Mouse (Mus musculus) cerebellum, adult 9-10 months (tissue): ENCODE results near the gene Wdr4.
"Not testable (repeated sequence)": the region's sequence is repeated elsewhere in the genome, so short reads cannot be mapped to it uniquely, and the experiment has no call there.

Source experiments
- DNase-seq: peaks from one replicate; pipeline ENCODE4 v3.0.0; 2022

Wdr4 gene

DNA sequence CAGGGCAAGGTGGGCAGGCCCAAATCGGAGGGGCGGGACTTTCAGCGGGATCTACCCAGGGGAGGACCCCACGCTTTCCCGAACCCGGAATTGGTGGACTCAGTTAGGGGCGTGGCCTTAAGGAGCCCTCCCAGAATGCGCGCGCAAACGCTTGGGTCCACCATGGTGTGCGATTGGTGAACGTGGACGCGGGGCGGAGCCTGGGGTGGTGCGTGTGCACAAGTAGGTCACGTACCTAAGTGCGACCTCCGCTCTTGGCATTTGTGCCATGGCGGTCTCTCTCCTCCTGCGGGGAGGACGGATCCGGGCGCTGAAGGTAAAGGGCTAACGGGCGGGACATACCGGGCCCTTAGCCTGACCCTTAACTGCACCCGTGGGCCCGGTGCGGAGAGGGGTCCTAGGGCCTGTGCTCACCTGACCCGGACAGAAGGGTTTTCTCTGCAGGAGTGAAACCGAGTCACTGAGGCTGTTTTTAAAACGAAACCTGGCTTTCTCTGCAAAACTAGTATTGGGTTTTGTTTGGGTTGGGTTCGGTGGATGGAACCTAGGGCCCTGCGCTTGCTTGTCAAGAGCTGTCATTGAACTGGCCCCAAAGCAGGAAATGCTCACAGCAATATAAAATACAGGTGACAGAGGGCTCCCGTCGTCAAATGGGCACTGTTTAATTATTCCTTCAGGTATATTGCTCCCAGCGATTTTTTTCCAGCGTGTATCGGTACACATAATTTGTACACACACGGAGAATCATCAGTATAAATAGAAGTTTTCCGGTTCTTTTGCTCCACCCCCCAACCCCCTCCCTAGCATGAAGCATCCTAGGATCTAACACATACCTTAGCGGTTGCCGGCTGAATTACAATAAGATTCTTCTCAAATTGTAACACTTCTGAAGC, at the start of gene Wdr4, which contains the start of gene Ndufv3:
Wdr4 (minus strand) TSS at position 35 of the 893 bp plus-strand sequence.
Ndufv3 (plus strand) TSS at position 170 of the 893 bp plus-strand sequence.
- DNase-seq, result peak; percentile 99

DNA sequence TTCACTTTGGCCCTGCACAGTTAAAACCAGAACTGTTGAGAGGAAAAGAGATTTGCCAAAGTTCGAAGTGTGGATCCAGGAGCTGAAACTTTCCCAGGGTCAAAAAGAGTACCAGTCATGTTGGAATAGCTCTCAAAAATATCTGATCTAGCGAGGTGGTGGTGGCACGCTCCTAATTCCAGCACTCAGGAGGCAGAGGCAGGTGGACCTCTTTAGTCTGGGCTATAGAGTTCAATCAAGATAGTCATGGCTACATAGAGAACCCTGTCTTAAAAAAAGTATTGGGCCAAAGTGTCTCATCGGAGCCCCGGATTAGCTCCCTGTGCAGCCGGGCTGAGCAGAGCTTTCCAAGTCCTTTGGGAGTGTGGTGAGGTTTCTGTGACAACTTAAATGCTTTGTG, 46.5 kb upstream of the Wdr4 start:
- no peak for DNase-seq

DNA sequence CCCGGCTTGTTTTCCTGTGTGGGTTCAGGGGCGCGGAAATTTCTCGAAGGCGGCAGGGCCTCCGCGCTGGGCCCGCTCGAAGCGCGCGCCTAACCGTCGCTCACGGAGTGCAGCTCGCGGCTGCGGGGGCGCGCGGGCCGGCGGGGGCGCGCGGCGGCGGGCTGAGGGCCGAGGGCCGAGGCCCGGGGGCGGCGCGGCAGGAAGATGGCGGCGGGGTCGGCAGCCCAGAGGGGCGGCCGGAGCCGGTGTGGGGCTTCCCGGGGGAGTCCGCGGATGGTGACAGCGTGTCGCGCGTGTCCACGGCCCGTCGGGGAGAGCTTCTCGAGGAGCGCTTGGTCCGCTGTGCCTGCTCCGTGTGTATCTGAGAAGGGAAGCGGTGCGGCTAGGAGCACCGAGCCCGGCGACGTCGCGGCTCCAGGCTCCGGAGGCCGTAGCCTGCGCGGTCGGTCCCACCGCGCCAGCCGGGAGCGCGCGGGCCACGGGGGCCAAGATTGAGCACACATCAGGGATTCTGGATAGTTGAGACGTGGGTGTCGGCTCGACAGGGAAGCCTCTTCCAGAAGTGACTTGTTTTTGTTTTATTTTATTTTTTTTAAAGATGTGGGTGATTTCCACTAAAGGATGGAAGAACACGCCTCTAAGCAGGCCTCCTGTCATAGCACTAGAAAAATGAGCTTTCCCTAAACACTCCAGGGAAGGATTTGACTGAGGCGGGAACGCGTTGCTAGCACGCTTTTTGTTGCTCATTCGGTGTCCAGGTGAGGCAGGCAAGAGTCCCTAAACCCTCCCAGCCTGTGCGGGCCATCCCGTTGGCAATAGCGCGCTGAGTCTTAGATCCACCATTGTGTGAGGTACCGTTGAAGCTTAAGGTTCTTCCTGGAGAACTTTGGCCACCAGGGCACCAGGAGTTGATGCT, 45.6 kb upstream of the Wdr4 start:
- peak; percentile 70 for DNase-seq

DNA sequence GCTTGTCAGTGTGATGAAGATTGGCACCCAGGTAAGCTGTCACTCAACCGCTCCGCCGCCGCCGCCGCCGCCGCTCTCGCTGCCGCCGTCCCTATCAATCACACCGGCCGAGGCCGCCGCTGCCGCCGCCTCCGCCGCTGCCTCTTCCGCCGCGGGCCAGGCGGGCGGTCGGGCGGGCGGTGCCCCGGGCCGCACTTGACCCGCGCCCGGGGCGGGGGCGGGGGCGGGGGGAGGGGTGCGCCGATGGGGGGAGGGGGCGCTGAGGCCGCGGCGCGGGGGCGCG, 45.0 kb upstream of the Wdr4 start:
- no peak for DNase-seq

DNA sequence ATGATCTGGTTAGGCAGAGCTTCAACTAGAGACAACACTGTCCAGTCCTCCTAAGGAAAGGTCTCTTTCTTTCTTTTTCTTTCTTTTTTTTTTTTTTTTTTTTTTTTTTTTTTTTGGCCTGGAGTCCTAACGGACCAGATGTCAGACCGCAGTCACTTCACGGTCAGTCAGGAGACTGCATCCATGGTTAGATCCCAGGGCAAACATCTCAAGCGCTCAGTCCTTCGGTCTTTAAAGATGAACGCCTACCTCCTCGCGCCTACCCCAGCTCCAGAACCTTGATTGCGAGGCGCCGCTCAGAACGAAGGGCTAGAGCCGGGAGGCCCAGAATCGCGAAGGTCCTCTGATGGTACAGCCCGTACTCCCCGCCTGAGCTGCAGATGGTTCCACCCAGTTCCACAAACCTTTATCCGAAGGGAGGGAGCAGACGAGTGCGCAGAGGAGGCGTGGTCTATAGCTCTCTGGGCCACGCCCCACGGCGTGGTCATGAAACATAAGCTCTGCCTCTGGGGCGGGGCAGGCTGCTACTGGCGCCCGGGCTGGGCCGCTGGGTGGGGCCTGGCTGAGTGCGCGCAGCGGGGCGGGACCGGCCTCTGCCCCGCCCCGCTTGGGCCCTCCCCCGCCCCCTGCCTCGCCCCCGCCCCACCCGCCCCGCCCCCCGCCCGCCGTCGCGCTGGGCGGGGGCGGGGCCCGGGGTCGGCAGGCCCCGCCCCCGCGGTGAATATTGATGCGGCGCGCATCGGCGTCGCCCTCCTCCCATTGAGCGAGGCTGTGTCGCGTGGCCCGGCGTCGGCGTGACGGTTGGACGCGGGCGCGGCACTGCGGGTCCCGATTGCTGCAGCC, 44.5 kb upstream of the Wdr4 start, which contains the start of gene Pknox1:
Pknox1 (plus strand) TSS at position 720 of the 843 bp plus-strand sequence.
- peak; percentile 100 for DNase-seq

DNA sequence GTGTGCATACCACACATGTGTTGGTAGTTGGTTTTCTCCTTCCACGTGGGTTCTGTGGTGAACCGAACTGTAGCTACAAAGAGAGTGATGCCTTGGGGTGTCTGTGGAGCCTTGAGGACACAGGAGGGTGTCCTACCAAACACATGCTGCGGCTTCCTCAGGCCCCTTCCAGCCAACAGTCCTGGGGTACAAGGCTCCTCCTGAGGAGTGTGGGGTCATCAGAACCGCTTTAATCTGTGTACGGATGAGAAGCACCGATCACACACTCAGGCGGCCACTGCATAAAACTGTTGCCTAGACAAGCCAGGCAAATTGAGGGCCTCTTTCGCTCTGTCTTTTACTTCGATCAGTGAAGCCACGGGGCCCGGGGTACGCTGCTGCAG, 43.8 kb upstream of the Wdr4 start:
- DNase-seq, result peak; percentile 79

DNA sequence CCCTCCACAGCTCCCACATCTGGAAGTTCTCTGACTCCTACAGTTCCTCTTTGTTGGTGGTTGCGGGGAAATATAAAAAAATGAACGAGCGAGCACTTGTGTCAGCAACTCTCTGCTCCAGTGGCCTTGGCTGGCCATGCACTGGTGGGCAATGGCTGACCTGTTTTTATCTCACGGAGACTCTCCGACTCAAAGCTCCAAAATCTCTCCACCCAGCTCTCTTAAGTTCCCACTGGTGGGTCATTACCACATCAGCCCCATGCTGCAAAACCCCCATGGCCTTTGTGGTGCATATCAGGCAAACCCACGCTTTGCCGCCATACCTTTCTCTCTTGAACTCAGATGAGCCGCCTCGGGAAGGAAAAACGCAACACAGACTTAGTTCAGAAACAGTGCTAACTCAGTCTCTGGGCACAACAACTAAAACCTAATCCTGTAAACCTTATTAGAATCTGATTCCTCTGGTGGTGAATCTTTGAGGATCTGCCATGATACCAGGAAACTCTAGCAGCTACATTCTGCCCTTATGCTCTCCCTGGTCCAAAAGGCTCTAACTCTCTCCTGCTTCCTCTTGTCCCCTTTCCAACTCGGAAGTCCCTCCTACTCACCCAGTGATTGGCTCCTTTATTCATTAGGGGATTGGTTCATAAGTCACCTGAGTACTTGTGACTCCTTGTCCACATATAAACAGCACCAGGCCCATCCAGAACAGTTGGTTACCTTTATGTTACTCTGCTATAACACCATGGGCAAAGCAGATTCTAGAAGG, 39.4 kb upstream of the Wdr4 start:
- DNase-seq, result peak; percentile 8

DNA sequence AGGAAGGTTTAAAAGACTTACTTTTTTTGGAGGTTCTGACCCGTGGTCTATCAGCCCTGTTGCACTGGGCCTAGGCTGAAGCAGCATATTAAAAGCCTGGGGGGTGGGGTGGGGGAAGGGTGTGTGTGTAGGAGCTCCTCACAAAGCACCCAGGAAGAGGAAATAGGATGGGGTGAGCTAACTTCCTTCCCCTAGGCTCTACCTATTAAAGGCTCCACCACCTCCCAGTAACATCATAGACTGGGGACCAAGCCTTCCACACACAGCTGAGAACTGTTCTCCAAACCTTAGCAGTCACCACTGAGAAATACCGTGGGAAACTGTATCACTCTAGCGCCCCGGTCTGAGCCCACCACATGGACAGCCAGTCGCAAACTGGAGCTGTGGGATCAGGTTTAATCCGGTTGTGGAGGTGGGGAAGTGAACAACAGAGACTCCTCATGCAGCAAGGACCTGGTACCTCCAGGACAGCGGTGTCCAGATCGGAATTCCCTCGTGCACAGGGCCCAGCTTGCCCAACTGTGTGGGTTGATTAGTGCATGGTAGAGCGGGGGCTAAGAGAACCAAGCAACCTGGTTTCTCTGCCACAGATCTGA, 38.3 kb upstream of the Wdr4 start:
- no peak for DNase-seq

DNA sequence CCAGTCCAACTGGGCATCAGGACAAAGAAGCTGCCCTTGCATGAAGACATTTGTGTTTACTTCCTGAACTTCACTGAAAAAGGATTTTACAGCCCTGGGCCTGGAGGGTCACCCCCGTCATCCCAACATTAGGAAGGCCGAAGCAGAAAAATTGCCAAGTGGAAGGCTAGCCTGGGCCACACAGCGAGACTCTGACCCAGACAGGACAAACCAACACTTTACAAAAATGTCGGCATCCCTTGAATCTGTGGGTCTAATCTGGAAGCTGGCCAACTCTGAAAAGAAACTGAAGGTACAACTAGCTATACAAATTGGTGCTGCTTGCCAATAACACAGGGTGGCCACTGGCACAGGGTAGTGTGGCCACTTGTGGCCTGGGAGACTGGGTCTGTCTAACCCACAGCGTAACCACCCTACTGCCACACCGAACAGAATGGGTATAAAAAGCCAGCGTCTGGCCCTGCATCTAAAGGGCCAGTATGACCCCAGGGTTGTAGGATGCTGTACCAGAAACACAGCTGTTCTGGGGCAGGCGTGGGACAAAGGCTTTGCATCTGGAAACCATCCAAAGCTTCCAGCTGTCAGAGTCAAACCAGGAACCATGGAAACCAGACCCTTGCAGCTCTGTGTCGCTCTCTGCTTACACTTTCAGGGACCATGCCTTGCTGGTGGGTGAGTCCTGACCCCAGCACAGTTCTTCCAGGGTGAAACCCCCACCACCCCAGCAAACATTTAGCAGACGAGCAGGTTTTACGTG, 37.5 kb upstream of the Wdr4 start:
- DNase-seq, result no peak

DNA sequence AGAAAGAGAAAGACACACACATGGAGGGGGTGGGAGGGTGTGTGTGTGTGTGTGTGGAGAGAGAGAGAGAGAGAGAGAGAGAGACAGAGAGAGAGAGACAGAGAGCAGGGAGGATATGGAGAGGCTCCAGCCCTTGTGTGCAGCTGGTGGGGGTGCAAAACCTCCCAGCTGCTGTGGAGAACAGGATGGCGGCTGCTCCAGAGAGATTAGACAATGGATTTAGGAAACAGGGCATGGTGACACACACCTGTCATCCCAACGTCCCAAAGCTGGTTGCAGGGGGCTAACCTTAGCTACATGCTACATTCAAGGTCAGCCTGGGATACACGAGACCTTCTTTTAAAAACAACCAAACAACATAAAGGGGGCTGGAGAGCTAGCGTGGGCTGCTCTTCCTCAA, 36.5 kb upstream of the Wdr4 start:
- DNase-seq, result no peak

DNA sequence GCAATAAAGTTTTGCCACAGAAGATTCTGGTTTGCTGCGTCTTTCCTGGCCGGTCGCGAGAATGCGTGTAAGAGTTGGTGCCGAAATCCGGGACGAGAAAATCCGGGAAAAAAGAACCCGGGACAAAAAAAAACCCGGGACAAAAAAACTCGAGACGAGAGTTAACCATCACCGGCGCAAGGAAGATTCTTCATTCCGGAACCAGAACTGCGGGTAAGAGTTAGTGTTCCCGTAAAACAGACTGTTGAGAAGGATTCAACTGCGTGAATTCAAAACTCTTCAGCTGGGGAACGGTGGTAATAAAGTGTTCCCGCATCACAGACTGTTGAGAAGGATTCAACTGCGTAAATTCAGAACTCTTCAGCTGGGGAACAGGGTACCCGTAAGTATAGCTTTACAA, 32.8 kb upstream of the Wdr4 start:
- not testable (repeated sequence) for DNase-seq

DNA sequence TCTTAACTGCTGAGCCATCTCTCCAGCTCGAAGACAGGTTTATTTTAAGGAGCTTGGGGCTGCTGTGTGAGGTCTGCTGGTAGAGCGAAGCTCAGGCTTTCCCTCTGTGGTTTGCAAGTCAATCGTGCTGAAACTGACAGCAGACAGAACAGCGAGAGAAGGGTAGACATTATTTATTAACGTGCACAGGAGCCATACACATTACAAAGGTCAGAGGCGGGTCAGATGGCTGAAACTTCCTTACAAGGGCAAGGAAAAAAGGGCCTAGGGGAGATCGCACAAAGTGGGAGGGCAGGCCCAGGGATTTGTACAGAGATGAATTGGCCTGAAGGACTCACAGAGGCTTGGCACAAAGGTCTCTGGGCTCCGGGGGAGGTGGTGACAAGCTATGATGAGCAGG, 29.6 kb upstream of the Wdr4 start:
- no peak for DNase-seq

DNA sequence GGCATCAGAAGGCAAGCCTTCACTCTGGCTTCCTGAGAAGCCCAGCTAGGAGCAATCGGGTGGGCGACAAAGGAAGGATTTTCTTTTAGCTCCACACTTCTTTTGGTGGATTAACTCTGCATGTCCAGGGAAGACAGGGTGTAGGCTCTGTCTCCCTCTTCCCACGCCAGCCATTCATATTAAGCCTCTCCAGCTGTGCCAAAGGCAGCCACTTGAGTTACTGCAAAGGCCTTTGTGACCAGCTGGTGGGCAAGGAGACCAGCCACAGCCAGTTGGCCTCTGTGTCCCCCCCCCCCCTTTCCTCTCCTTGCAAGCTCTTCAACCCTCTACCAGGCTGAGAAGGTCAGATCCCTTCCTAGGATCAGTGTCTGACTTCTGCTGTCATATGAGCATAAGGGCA, 28.2 kb upstream of the Wdr4 start:
- DNase-seq, result no peak

DNA sequence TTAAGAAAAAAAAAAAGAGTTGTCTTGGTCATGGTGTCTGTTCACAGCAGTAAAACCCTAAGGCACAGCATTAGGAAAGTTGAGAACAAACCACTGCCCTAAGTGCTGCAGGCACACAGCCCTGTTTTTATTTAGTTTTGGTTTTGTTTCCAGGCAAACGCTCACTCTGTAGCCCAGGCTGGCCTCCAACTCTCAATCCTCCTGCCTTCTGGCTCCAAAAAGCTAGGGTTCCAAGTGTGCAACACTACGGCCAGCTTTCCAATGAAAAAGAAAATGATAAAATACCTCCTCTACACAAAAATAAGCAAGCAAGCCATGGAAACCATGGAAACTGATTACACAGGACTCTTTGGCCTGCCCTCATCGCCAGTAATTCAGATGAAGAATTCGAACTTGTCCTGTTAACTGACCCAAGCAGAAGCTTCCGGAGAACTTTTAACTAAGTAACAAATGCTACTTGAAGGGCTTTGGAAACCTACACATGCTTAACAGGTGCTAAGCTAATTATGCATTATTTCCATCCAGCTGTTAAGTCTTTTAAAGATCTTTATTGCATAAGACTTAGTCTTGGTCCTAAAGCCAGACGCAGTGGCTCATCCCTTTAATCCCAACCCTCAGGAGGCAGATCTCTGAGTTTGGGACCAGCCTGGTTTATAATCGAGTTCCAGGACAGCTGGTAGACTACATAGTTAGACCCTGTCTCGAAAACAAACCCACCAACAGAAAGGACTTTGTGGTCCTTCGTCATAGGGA, 26.8 kb upstream of the Wdr4 start:
- DNase-seq, result no peak

DNA sequence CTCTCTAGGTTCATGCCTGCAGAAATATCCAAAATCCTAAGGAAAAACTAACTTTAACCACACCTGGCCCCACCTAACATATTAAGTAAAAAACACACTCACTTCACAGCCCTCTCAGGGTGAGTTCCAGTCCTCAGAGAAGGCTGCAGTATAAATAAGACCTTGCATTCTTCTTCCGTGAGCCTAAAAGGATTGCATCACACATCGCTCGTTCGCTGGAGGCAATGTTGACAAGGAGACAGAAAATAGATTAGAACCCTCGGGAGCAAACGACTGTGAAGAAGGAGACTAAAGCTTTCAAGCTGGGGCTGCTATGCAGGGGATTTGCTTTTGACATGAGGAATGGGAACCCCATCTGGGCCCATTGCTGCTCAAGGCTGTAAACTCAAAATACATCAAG, 23.8 kb upstream of the Wdr4 start:
- DNase-seq, result no peak

DNA sequence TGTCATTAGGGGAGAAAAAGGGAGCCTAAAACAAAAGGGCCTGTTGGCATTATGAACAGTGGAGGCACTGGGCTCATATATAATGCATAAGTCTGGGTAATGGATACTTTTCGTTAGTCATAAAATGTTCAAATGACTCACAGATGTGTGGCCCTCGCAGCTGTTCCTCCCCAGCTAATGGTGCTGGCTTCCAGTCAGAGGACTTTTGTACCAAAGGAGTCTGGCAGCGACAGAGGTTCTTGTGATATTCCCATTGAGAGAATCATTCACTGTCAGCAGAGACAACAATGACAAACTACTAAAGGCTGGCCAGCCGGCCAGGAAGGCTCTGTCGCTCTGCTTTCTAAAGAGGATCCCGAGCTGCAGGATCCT, 21.7 kb upstream of the Wdr4 start:
- no peak for DNase-seq

DNA sequence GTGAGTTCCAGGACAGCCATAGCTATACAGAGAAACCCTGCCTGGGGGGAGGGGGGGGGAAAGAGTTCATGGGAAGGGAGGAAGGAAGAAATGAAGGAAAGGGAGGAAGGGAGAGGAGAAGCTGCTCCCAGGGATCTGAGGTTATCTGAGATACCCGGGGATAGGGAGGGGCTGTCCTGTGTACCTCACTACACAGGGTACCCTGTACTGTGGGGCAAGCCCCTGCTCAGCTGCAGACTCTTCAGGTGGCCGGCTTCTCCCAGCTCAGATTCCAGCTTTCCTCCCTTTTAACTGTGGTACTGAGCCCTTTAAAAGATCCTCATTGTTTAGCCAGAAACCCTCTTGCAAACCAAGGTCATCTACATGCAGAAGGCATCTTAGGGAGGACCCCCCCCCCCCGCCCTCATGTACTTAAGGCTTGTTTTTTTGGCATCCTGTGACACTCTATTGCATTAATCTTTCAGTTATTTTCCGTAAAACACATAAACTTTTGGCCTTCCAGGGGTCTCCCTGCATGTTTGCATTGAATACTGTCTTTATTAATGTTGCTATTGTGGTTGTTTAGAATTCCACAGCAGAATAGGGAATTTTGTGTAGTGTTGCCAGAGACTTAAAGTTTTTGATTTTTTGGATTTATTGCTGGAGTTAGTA, 21.2 kb upstream of the Wdr4 start:
- DNase-seq, result no peak

DNA sequence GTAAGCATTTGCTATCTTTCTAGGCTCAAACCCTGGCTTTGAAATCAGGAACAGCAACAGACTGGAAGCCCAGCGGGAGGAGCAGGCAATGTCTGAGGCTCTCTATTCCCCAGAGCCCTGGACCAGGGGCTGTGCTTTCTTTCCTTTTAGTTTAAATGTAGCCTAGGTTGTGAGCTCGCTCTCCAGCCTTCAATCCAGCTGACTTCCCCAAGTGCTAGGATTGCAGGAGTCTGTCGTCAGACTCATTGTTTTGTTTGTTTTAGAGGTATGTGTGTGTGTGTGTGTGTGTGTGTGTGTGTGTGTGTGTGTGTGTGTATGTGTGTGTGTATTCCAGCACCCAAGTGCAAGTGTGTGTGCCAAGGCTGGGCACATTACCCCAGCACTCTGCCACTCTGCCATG, 20.3 kb upstream of the Wdr4 start:
- DNase-seq, result no peak

DNA sequence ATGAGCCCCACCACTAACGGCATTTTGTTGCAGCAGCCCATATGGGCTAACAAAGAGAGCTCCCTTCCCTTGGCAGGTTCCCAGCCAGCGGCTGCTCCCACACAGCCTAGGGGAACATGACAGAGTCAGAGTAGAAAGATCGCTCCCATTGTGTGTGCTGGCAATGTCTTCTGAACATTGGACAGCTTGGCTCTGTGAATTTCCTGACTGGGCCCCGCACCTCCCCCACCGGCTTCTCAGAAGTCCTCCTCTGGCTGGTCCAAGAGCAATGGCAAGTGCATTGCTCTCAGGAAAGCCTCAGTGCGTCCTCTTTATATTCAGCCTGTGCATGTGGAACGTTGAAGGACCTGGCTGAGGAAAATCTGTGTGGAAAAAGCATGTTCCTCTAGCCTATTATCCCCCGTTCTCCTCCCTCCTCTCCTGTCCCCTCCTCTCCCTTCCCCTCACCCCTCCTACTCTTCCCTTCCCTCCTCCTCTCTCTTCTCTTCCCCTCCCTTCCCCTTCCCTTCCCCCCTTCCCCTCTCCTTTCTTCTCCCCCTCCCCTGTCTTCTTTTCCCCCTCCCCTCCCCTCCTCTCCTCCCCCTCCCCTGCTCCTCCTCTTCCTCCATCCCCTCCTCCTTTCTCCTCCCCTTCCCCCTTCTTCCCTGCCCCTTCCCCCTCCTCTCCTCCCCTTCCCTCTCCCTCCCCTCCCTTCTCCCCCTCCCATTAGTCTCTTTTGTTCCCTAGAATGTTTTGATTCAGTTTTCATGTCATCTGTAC, 16.3 kb upstream of the Wdr4 start:
- DNase-seq, result no peak
